Mouse (Mus musculus): ENCODE results near the gene Ugp2.
A peak's percentile ranks its signal among the peaks of the same experiment; 100 is the strongest.

Ugp2 gene

DNA sequence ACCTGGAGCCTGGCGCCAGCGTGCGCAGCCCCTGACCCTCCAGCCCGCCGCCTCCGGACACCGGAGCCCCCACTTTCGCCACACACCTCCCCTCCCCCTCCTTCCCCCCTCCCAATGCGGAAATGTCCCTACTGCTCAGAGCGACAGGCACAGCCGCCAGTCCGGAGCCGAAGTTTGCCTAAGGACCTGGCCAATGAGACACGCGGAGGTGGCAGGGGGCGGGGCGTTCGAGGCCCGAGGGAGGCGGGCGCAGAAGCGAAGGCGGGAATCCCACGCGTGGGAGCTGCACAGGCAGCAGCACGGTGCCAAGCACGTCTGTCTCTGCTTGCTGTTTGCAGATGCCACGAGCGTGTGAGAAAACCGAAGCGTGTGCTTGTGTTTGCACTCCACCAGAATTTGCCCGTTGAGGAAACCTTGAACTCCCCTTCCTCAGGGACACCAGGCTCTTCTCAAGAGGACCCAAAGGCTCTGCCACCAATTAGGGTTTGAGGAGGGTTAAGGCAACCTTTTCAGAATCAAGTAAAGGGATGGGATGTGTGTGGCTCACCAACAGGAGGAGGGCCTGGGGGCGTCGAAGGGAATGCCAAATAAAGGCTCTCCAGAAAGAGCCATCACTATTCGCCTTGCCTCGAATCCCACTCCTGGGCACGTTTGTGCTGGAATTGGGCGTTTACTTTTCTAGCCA is at the start of gene Ugp2:
Gene Ugp2, minus strand, starts transcription at position 80 of the 685 bp plus-strand sequence.
- DNase-seq (ENCODE audit: low spot score): peak; percentile 99

DNA sequence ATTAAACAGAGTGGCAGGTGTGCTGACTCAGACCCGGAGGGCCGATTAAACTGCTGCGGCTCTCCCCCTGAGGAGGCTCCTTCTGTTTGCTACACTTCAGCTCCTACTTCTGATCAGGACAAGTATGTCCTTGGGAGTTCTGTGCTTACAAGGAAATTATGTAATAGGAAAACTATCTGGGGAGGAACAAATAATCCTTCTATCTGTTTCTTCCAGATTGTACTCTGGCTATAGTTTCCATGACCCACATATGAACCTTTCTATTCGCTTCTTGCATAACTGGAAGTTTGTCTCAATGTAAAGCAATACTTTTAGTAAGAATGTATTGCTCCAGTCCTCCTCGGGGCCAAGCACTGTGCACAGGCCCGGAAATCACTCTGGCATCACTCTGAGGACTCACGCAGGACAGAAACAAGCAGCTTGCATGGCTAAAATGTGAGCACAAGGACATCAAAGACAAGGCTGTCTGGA is 43.9 kb upstream of the Ugp2 start:
- no peak for DNase-seq (ENCODE audit: low spot score)

DNA sequence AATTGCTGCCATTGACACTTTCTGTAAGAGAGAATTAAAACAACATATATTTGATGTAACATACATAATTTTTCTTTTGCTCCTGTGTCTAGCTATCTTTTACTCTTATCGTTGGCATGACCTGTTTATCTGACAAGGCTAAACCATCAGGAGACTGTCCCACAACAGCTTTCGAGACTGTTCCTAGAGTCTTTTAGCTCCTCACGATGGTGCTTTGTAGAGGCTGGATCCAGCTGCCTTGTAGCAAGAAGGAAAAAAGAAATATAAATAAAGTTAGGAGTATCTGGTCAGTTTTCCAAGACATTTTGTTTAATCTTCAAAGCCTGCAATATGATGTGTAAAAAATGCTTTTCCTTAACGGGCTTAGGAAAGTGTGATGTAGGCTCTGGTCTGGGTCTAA is 35.7 kb upstream of the Ugp2 start:
- DNase-seq (ENCODE audit: low spot score): no peak

DNA sequence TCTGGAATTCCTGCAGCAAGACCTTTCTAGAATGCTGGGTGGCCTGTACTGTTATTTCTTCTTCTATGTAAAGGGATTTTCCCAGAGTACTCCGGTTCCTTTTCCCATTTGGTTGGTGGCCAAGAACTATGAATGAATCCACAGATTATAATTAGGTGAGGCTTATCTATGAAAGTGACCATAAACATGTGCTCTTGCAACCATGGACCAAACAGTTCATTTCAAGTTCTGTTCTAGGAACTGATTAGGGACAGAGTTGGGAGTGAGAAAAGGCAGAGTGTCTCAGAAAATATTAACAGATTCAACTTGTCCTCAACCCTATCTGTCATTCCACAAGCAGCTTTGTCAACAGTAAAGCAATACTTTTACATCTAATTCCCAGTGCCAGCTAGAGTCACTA is 35.1 kb upstream of the Ugp2 start:
- DNase-seq (ENCODE audit: low spot score): no peak

DNA sequence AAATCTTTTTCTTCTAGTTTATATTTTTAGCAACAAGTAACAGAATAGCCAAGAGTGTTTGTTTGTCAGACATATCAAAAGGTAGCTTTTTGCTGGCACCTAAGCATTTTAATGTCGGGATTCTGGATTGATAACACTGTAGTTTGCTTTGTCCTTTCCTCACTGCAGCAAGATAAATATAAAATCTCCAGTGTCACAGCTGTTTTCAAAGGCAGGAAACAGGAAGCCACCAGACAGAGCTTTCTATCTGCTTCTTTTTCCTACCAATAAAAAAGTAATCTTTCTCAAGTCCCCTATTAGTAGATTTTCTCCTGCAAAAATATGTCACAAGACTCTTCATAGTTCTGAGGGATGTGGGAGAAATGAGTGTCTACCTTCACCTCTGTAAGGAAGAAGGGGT is 32.9 kb upstream of the Ugp2 start:
- DNase-seq (ENCODE audit: low spot score): no peak

DNA sequence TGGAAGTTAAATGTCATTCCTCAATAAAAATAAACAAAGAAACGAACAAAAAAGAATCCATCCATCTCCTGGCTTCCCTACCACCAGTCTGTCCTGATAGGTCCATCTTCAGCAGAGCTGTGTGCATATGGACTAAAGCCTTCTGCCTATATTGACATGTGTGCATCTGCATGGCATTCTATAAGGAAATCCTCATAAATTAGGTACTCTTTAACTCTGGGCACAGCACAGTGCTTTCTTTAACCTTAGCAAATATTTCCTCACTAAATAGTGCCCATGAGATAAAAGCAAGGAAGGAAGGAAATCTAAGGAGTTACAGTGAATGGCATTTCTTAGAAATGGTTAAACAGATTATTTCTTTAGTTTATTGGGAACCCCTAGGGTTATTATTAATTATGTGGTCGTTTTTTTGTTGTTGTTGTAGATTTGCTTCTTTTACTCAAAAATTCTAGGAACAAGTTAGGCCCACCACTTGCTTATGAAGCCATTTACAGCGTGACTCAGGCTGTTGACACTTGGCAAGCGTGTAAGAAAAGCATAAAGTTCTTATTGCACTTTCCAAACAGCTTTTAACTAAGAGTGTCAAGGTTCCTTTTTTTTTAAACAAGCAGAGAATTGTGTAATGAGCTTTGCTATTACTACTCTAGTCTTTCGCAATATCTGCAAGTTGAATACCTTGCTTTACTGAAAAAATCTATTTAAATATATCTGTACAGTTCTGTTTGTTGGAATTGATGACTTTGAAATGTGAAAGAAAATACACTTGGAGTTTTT is 31.7 kb upstream of the Ugp2 start:
- no peak for DNase-seq (ENCODE audit: low spot score)

DNA sequence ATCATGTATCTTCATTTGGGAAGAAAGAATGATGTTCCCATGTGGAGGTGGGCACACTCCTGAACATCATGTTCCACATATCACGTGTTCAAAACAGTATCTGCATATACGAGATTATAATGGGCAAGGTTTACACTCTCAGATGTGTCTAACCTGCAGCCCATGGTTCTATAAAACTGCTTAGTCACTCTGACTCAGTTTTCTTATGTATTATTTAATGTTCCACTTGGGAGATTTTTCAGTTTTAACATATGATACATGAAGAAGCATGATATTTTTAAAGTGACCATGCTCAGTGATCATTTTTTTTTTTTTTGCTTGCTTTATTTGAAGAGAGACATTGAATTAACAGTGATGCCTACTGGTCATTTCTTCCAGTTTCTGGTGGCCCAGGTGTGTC is 30.2 kb upstream of the Ugp2 start:
- no peak for DNase-seq (ENCODE audit: low spot score)

DNA sequence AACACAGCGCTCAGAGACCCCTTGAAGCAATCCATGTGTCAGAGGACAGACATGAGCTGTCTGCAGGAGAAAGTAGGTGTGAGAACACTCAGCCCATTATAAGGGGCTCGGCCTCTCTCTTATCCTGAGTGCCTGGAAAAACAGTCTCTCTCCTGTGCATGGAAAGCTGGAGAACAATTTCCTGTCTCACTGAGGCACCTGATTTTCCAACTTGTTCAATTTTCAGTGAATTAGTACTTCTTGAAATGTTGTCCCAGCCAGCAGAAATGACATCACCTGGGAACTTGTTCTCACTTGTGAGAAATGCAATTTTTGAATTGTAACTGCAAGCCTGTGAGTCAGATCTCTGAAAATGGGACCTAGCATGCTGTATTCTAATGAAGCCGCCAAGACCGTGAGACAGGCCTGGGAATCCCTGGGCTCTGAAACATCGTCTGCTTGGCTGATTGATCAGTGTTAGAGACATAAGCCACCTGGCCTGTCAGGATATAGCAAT is 28.2 kb upstream of the Ugp2 start:
- peak; percentile 54 for DNase-seq (ENCODE audit: low spot score)

DNA sequence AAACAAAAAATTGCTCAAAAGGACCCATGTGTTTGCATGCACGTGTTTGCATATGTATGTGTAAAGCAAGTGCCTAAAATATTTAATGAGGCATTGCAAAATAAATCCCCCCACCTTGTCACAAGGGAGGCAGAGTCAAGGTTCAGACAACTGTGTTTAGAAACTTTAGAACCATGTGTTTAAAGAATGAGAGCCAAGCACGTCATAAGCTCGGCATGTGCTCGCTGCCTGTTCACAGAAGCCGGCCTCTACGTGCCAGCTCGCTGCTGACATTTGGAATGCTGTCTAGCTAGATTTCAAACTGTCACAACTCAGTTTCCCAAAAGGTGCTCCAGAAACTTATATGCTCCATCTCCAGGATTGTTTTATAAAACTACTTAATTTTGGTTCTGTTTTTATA is 27.5 kb upstream of the Ugp2 start:
- DNase-seq (ENCODE audit: low spot score): no peak

DNA sequence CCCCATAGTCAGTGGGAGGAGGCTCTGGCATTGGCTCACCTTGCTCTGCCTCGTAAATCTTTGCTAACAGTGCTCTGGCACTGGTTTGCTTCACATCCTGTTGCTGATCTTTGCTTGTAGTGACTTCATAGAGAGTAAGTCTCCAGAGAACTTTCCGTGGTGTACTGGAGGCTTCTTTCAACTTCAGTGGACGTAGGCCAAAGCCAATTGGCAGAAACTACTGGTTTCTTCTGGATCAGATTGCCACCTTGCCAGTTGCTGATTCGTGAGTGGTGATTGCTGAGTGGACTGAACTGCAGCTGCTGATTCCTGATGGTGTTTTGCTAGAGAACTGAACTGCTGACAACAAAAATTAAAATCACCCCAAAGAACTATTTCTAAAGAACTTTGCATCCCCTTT is 15.8 kb upstream of the Ugp2 start:
- no peak for DNase-seq (ENCODE audit: low spot score)

DNA sequence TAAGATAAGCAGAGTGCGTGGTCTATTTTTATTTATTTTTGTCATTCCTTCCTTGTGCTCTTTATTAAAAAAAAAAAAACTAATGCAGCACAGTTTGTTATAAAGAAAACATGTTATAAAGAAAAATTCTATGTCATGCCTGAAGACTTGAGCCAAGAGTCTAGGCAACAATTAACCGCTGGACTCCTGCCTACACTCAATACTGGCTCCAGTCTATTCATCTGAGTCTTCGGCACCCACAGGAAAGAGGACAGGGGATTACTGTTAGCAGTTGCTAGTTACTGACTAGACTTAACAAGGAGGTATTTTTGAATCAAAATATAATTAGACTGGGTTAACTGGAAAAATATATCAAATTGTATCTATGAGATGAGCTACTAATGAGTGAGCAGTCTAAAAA is 3.1 kb upstream of the Ugp2 start:
- no peak for DNase-seq (ENCODE audit: low spot score)

DNA sequence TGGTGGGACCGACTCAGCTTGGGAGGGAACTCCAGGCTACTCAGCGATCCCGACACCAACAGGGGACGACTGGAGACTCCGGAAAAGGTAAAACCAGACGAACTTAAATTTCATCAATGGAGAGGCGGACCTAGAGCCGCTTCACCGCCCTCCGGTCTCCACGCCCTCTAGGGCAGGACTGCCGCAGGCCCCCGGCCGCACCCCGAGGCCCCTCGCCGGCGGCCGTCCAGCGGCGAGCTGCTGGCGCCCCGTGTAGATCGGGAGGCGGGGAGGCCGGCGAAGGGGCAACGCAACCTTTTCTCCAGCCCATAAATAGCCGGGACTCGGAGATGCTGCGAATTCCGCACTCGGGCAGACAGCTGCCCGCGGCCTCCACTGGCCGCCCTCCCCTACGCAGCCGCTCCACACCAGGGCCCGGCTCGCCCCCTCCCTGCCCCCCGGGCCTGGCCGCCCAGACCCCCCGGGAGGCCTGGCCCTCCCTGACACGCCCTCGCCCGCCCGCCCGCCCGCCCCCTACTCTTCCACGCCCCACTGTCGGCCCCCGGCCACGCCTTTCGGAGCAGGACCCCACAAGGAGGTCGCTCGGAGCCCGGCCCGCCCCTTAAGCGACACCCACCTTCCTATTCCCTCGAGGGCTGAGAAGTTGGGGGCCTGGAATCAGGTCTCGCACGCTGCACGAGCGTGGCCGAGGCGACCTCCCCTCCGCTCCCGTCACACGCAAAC is 441 bp downstream of the Ugp2 start:
- peak; percentile 92 for DNase-seq (ENCODE audit: low spot score)

DNA sequence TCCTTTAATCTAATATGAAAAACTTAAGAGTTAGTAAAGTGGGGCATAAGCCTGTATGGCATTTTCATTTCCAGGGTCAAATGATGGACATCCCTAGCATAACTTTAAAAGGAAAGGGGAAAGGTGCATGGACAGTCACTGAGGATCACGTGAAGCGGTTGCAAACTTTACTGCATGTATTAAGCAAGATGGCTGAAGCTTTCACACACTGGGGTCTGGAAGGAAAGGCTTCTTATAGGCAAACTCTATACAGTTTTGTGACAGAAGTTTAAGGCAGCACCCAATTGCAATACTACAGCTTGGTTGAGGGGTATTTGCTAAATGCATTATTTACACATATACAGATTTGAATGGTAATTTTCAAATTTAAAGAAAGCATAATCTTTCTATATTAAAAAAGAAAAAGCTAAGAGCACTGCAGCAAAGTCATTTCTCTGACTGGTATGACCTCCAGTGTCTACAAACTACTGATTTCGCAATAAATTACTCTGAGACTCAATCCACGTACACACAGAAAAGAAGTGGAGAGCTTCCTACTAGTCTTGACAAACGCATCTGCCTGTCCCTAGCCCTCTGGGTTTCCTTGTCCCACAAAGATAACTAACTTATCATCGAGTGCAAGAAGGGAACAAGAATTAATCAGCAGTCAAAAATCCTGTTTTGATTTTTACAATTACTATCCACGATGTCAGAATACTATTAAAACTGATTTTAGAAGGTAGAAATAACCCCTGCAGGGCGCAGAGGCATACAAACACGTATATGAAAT is 1.6 kb downstream of the Ugp2 start:
- DNase-seq (ENCODE audit: low spot score): peak; percentile 31

DNA sequence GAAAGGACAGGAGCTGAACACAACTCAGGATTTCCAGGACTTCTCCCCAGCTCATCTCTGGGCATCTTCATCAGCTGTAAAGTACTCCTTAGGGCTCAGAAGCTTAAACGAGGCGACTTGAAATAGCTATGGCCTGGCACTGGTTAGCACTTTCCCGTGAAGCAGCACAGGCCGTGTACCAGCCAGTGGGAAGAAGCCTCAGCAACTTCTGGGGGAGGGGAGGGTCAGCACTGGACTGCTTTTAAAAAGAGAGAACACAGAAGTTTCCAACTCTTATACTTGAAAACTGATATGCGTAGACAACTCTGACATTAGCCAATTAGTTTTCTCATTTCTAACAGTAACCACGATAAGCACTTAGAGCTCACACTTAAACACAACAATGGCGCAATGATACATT is 2.5 kb downstream of the Ugp2 start:
- DNase-seq (ENCODE audit: low spot score): no peak

DNA sequence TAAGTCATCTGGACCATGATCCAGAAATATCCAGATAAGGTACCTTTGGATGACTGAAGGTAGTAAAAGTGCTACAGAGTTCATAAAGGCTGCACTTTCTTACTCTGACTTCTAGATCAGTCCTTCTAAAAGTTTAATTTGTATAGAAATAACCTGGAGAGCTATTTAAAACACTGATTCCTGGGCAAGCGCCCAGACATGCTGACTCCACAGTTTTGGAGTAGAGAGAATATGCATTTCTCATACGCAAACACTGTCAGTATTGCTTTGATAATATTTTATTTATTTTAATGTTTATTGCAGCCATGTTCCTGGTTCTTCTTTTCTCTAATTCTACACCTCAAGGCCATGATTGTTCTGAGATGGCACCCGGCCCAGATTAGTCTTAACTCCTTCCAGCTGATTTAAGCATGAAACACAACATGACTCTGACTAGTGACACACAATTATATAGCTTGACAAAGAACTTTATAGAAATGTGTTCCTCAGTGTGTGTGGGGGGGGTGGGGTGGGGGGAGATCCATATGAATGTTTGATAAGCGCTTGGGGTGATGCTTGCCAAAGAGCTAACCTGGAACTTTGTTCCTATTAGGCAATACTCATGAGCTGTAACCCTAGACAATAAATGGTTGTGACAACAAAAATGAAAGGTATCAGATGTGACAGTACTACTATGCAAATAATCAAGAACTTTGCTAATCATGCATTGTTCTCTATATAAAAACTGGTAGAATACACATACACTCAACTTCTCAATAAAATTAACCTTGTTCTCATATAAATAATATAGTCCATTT is 7.7 kb downstream of the Ugp2 start:
- DNase-seq (ENCODE audit: low spot score): no peak

DNA sequence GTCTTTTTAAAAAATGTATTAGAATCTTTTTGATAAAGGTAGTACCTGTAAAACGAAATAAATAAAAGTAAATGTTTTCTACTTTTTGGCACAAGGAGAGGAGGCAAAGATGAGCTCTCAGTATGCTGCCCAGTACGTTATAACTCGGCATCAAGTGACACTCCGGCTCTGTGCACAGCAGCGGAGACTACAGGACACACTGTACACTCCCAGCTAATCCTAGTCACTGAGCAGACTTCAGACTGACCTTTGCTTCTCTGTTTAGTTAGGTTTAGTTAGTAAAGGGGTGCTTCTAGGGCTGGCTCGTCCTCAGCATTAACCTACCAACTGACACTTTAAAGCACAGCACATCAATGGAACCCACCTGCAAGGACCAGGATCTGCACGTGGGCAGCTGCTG is 19.7 kb downstream of the Ugp2 start:
- no peak for DNase-seq (ENCODE audit: low spot score)

DNA sequence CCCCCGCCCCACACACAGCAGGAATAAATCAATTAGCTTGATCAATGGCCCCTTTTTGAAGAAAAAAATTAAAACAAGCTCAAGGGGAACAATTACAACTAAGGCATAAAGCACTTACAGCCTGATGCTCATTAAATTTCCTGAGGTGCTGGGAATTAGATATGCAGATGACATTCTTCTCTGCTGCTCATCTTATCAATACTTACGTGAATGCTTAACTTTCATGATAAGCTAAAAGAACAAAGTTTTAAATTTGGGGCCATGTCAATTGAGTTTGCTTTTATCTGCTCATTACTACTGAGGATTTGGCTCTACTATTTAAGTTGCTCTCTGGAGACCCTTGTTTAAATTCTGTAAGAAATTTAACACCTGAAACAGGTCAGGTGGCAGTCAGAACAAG is 22.1 kb downstream of the Ugp2 start:
- no peak for DNase-seq (ENCODE audit: low spot score)

DNA sequence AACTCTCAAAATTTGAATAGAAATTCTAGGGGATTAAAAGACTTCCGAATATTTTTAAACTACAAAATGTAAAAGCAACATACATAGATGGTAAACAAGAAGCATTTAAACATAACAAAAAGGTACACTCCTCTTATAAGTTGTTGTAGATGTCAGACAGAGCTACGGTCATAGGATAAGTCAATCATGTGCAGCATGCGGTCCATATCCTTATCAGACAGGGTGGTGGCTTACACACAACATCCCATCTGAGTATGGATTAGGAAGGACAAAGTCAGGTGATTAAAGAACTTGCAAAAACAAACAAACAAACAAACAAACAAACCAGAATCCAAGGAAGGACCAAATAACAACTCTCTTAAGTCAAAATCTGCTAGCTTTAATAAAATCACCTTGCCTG is 25.0 kb downstream of the Ugp2 start:
- no peak for DNase-seq (ENCODE audit: low spot score)

DNA sequence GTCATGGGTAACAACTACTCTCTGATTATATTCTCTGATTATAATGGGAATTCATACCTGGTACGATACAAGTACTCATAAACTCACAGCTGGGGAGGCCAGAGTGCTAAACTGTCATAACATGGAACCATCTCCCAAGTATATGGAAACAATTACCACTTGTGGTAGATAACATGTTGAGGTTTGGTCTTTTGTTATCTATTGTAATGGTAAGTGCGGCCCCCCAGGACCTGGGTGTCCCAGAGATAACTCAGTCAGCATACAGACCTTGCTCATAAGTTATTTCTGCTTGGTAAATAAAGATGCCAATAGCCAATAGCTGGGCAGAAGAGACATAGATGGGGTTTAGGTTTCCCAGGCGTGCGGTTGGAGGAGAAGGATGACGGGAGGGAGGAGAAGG is 27.5 kb downstream of the Ugp2 start:
- no peak for DNase-seq (ENCODE audit: low spot score)

DNA sequence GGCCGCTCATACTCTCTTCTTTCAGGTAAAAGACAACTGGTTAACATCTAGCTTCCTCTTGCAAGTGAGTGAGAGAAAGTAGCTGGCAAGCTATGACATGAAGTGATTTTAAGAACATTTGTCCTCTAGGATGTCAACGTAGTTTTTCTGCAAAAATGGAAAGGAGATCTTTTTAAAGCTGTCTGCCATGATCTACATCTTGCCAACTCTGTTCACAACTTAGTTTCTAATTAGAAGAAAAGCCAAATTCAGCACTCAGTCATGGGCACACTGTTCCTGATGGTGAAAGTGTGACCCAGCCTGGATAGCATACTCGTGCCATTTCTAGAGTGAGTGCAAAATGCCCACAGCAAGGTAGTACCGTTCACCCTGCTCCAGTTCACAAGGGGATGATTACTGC is 31.9 kb downstream of the Ugp2 start:
- DNase-seq (ENCODE audit: low spot score): no peak

DNA sequence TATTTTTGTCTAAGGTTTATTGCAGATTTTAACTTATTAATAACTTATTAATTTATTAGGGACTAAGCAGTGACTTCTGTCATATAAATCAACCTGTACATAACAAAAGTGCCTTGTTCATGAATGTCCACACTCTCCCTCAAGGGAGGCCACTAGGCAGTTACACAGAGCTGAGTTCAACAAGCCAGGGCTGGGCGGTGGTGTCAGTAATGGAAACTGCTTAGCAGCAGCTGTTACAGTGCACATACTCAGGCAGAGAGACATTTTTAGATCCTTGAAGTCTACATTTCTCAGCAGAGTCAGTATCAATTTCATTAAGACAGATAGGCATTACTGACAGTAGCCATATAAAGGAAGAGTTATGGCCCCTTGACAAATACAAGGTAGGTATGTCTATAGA is 33.1 kb downstream of the Ugp2 start:
- DNase-seq (ENCODE audit: low spot score): no peak

Measured in MN1 (cell line).